Mouse (Mus musculus) cerebellum, adult 2 months (tissue): ENCODE measurements around the gene Mroh3.

Experiments
- CTCF ChIP-seq: fragments of 200-500 bp; IDR thresholded peaks from 2 replicates; pipeline ENCODE4 v1.5.1; 2011; ENCODE audit warnings: low read depth, mild to moderate bottlenecking, control low read depth, low read length, moderate library complexity, borderline replicate concordance; ENCODE audit not compliant: insufficient read depth
- POLR2A ChIP-seq: fragments of 200-500 bp; IDR thresholded peaks from 2 replicates; pipeline ENCODE4 v1.6.1; 2011; ENCODE audit warnings: low read length, control low read depth, borderline replicate concordance; ENCODE audit not compliant: insufficient read depth

DNA sequence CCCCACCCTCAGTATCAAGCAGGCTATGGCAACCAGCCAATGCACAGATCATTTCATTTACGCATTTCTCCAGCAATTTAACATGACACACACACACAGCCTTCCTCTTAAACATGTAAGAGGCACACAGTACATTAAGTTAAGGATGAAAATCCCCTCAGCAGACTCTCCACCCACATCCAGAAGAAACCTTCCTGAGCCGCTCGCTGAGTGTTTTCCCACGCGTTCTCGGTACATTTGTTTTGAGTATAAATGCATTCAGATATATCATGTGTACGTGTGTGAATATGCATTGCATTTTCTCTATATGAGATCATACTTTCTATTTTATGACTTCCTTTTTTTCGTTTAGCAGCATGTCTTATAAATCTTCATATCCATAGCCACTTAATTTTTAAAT is 61.3 kb downstream of the Mroh3 start:
- no peak for TF ChIP-seq CTCF
- TF ChIP-seq POLR2A = no peak
